Mouse (Mus musculus) kidney, adult 2 months (tissue): Measurements from ENCODE around the gene Tex264. TPM values are rescaled to one million over a fixed set of nuclear protein-coding genes. Genes with fewer than 3 reads are reported as not detected.

Source experiments
- DNase-seq: peaks from one replicate; pipeline ENCODE4 v3.0.0; 2021
- H3K27ac ChIP-seq: fragments of 200-500 bp; 2 replicates; pipeline ENCODE4 v1.5.1; 2012; ENCODE audit warnings: low read depth, low read length, control low read depth, inconsistent platforms; ENCODE audit not compliant: insufficient read depth
- H3K27me3 ChIP-seq: fragments of 200-500 bp; replicated peaks from 2 replicates; pipeline ENCODE4 v1.6.1; 2012; ENCODE audit warnings: mild to moderate bottlenecking, moderate library complexity, low read length, inconsistent platforms; ENCODE audit not compliant: control insufficient read depth, insufficient read depth
- H3K36me3 ChIP-seq: fragments of 200-500 bp; 2 replicates; pipeline ENCODE4 v1.6.1; 2012; ENCODE audit warnings: mild to moderate bottlenecking, moderate library complexity, low read length, inconsistent platforms; ENCODE audit not compliant: control insufficient read depth, insufficient read depth
- H3K4me1 ChIP-seq: fragments of 200-500 bp; 2 replicates; pipeline ENCODE4 v1.6.1; 2011; ENCODE audit warnings: low read length; ENCODE audit not compliant: control insufficient read depth, insufficient read depth
- H3K4me3 ChIP-seq: fragments of 200-500 bp; 2 replicates; pipeline ENCODE4 v1.5.1; 2011; ENCODE audit warnings: mild to moderate bottlenecking, low read depth, low read length, control low read depth; ENCODE audit not compliant: insufficient read depth
- CTCF ChIP-seq: fragments of 200-500 bp; conservative IDR thresholded peaks from 2 replicates; pipeline ENCODE4 v1.5.1; 2011; ENCODE audit warnings: low read depth, mild to moderate bottlenecking, control low read depth, low read length, moderate library complexity, mixed read lengths; ENCODE audit not compliant: insufficient read depth, insufficient read length
- POLR2A ChIP-seq: fragments of 200-500 bp; IDR thresholded peaks from one replicate; pipeline ENCODE4 v1.6.1; 2011; ENCODE audit warnings: low read depth, low read length, control low read depth
- WGBS: fragments of 180-500 bp; shearing (Covaris S2); methylation state at CpG from one replicate; pipeline ENCODE4 v1.1.7; 2018; 5-methylcytosine and 5-hydroxymethylcytosine counted together
- polyA plus RNA-seq: library from polyadenylated mRNA; depleted of rRNA; stranded (reverse); fragments of >200 nt; gene quantifications from 2 replicates; pipeline ENCODE4 v1.2.3, GENCODE M21; 2012

Tex264 gene
- polyA plus RNA-seq, 1 experiment = 219 TPM

DNA sequence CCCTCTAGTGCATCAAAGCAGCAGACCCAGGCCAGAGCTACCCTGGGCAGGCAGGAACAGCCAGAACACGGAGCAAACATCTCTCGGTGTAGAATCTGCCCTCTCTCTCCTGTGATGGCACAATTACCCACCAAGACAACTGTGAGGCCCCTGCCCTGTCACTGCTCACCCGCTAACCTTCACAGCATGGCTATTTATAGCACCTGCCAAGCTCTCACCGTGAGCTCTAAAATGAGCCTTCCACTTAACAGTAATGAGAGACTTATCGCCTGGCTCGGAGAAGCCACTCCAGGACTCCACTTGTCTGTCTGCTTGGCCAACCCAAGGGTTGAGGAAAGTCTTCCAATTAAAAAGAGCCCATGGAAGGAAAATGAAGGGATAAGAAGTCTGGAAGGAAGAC is 22.5 kb downstream of the Tex264 start:
- H3K4me1 ChIP-seq = no peaks in the 10 kb centered on the region
- H3K27me3 ChIP-seq = no peaks in the 10 kb centered on the region
- H3K27ac ChIP-seq = no peak overlapping the region
- no peak overlapping the region for H3K4me3 ChIP-seq
- TF ChIP-seq CTCF (no peak), POLR2A (no peak)
- WGBS = 70% methylated on average over 6 of the region's 6 CpGs
- DNase-seq = no peak
- H3K36me3 ChIP-seq = no peaks in the 10 kb centered on the region

DNA sequence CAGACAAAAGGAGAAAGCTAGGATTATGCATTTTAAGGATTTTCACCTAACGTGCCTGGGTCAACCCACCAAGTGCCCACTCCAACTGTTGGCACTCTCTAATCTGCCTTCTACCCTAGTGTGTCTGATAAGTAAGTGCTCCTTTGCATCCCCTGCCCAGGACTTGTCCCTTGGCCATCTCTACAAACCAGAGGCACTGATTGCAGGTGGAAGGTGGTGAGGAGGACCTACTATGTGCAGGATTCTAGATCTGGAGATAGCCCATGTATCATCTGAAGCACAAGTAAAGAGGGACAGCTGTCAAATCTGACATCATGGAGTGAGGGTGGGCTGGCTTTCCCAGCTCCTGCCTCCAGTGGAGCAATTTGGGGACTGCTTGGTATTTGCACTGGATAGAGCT is 25.8 kb downstream of the Tex264 start:
- Histone ChIP-seq H3K27me3 (0 out of 2 replicates have a peak, but pooled peaks cover 4% of the 10 kb centered on the region), H3K27ac (no peak overlapping the region), H3K4me3 (no peak overlapping the region), H3K4me1 (no peaks in the 10 kb centered on the region), H3K36me3 (no peaks in the 10 kb centered on the region)
- no peak for TF ChIP-seq POLR2A
- no peak for TF ChIP-seq CTCF
- DNase-seq = no peak
- WGBS = 78% methylated on average over 1 of the region's 1 CpGs

DNA sequence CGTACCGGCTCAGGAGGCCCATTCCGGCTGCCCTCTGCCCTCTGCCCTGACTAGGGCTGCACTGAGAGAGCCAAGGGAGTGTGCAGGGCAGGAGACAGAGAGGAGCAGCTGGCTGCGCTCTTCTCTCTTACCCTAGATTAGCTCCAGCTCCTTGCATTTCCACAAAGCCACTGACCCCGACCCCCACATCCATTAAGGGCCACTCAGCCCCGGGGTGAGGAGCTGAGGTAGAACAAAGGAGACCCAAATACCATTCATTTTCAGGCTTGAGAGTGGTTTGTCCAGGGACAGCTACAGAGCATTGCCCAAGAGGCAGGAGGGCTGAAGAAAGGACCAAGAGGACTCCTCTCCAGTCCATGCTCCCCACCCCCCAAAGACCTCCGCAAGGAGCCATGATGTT is 26.3 kb downstream of the Tex264 start:
- H3K36me3 ChIP-seq = no peaks in the 10 kb centered on the region
- DNase-seq = no peak
- 59% methylated on average over 7 of the region's 7 CpGs for WGBS

GRCm38 (mm10) chr9:106657592-106657991 is 28.1 kb downstream of the Tex264 start:
- H3K4me3 ChIP-seq = no peak overlapping the region
- H3K27me3 ChIP-seq = 0 out of 2 replicates have a peak, but pooled peaks cover 4% of the 10 kb centered on the region
- WGBS = 74% methylated on average over 5 of the region's 5 CpGs
- no peak for TF ChIP-seq POLR2A
- no peak for TF ChIP-seq CTCF
- H3K27ac ChIP-seq = no peak overlapping the region
- H3K4me1 ChIP-seq = no peaks in the 10 kb centered on the region
- no peaks in the 10 kb centered on the region for H3K36me3 ChIP-seq
- no peak for DNase-seq

More for the DNA sequence above, 26.3 kb downstream of the Tex264 start:
- Histone ChIP-seq H3K4me1 (no peaks in the 10 kb centered on the region), H3K27me3 (0 out of 2 replicates have a peak, but pooled peaks cover 4% of the 10 kb centered on the region), H3K4me3 (no peak overlapping the region), H3K27ac (no peak overlapping the region)
- no peak for TF ChIP-seq POLR2A
- TF ChIP-seq CTCF = no peak

DNA sequence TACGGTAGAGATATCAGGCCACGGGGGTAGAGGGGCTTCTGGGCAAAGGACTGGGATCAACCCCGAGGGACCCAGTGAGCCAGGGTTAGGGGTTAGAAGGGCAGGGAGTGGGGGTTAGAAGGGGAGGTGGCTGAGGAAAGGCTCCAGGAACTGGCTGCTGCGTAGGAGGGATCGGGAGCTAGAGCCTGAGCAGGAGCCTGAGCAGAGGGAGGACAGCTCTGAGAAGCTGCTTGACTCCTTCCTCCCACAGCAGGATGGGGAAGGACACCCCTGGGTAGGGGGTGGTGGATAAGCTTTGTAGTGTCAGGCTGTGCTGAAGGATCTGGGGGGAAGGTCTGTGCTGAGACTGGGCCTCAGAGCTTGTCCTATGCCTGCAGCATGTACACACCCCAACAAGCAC is 28.9 kb downstream of the Tex264 start:
- H3K36me3 ChIP-seq = no peaks in the 10 kb centered on the region
- no peaks in the 10 kb centered on the region for H3K4me1 ChIP-seq
- TF ChIP-seq CTCF (no peak), POLR2A (no peak)
- no peak overlapping the region for H3K27ac ChIP-seq
- 41% methylated on average over 5 of the region's 5 CpGs for WGBS
- H3K4me3 ChIP-seq = no peak overlapping the region
- DNase-seq = no peak
- 0 out of 2 replicates have a peak, but pooled peaks cover 4% of the 10 kb centered on the region for H3K27me3 ChIP-seq

GRCm38 (mm10) chr9:106655884-106656720 is 29.6 kb downstream of the Tex264 start, which contains the start of gene Grm2:
Gene Grm2 (minus strand): TSS chr9:106656082.
- H3K36me3 ChIP-seq = no peaks in the 10 kb centered on the region
- no peak for TF ChIP-seq CTCF
- TF ChIP-seq POLR2A = no peak
- H3K4me1 ChIP-seq = no peaks in the 10 kb centered on the region
- DNase-seq = peak; percentile 44
- 2% methylated on average over 44 of the region's 44 CpGs for WGBS
- no peak within 1 kb of the TSS for H3K4me3 ChIP-seq
- no peak within 1 kb of the TSS for H3K27ac ChIP-seq
- 0 out of 2 replicates have a peak, but pooled peaks cover 4% of the 10 kb centered on the region for H3K27me3 ChIP-seq

DNA sequence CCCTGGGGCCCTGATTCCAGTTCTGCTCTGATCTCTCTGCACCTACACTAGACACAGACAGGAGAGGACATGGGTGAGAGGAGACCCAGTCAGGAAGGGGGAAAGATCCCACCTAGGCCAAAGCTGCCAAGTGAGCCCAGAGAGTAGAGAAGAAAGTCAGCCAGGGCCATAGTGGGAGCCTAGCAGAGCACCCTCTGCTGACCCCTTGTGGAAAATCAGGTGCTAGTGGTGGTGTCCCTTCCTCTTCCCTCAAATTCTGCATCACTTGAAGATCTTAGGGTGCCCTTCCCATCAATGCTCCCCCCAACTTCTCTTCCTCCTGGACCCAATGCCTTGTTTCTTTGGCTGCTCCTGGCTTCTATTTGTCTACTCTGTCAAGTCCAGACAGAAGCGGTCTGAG is 33.0 kb downstream of the Tex264 start:
- no peak for DNase-seq
- Histone ChIP-seq H3K4me1 (no peaks in the 10 kb centered on the region), H3K4me3 (no peak overlapping the region), H3K36me3 (no peaks in the 10 kb centered on the region), H3K27me3 (0 out of 2 replicates have a peak, but pooled peaks cover 4% of the 10 kb centered on the region), H3K27ac (no peak overlapping the region)
- 56% methylated on average over 1 of the region's 1 CpGs for WGBS
- TF ChIP-seq CTCF (peak; percentile 30; the same call in 1 of the 2 replicates), POLR2A (no peak)

DNA sequence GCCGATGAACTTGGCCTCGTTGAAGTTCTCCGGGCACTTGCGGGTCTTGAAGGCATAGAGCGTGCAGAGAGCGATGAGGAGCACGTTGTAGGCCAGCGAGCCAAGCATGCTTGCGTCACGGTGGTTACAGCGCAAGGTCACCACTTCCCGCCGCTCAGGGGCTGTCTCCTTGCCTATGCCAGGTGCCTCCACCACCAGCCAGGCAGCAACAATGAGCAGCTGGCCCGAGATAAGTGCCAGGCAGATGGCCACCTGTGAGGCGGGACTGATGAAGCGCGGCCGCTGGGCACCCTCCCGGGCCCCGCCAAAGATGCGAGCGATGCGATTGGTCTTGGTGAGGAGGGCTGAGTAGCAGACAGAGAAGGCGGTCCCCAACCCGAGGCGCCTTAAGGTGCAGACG is 38.5 kb downstream of the Tex264 start:
- no peak overlapping the region for H3K27ac ChIP-seq
- H3K4me3 ChIP-seq = no peak overlapping the region
- H3K27me3 ChIP-seq = no peaks in the 10 kb centered on the region
- H3K4me1 ChIP-seq = no peaks in the 10 kb centered on the region
- no peak for TF ChIP-seq POLR2A
- TF ChIP-seq CTCF = no peak
- 76% methylated on average over 27 of the region's 27 CpGs for WGBS
- no peak for DNase-seq
- no peaks in the 10 kb centered on the region for H3K36me3 ChIP-seq
